Mouse (Mus musculus) embryonic facial prominence, embryonic 13.5 days (tissue): ENCODE measurements around the gene Armc10. TPM values are rescaled to one million over a fixed set of nuclear protein-coding genes. Genes with fewer than 3 reads are reported as not detected.
"Not testable (repeated sequence)": the region's sequence is repeated elsewhere in the genome, so short reads cannot be mapped to it uniquely, and the experiment has no call there.

Experiments
- ATAC-seq: fragments of 200-750 bp; cut with Nextera tagmentation; 2 replicates; pipeline ENCODE4 v1.8.0; 2017; ENCODE audit warnings: low read depth; ENCODE audit not compliant: insufficient number of reproducible peaks, insufficient read depth, low FRiP score, low TSS enrichment
- H3K27ac ChIP-seq: fragments of 300-500 bp; sonication (generic); 2 replicates; pipeline ENCODE4 v1.5.1; 2015; ENCODE audit warnings: moderate library complexity, mild to moderate bottlenecking, inconsistent platforms
- H3K27me3 ChIP-seq: fragments of 300-500 bp; sonication (generic); 2 replicates; pipeline ENCODE4 v1.6.1; 2015; ENCODE audit warnings: mild to moderate bottlenecking, inconsistent platforms
- H3K36me3 ChIP-seq: fragments of 300-500 bp; sonication (generic); 2 replicates; pipeline ENCODE4 v1.6.1; 2015; ENCODE audit warnings: mild to moderate bottlenecking, inconsistent platforms
- H3K4me1 ChIP-seq: fragments of 300-500 bp; sonication (generic); 2 replicates; pipeline ENCODE4 v1.6.1; 2015; ENCODE audit warnings: inconsistent platforms
- H3K4me2 ChIP-seq: fragments of 300-500 bp; sonication (generic); 2 replicates; pipeline ENCODE4 v1.6.1; 2015; ENCODE audit warnings: moderate library complexity, mild to moderate bottlenecking, inconsistent platforms
- H3K4me3 ChIP-seq: fragments of 300-500 bp; sonication (generic); 2 replicates; pipeline ENCODE4 v1.5.1; 2015; ENCODE audit warnings: mild to moderate bottlenecking, inconsistent platforms
- H3K9ac ChIP-seq: fragments of 300-500 bp; sonication (generic); 2 replicates; pipeline ENCODE4 v1.6.1; 2015; ENCODE audit warnings: mild to moderate bottlenecking, inconsistent platforms
- H3K9me3 ChIP-seq: fragments of 300-500 bp; sonication (generic); 2 replicates; pipeline ENCODE4 v1.6.1; 2016; ENCODE audit warnings: inconsistent platforms
- WGBS: fragments of 180-500 bp; shearing (Covaris S2); methylation state at CpG from one replicate; pipeline ENCODE4 v1.1.7; 2015; ENCODE audit warnings: mixed read lengths; 5-methylcytosine and 5-hydroxymethylcytosine counted together
- polyA plus RNA-seq: library from polyadenylated mRNA; unstranded; fragments of >200 nt; fragmentation: Nextera tagmentation; extraction: Ambion mirVana; gene quantifications from 2 replicates; pipeline ENCODE4 v1.2.1, GENCODE M21; 2015

Gene Armc10
- polyA plus RNA-seq, 1 experiment from 2014 or later, result 51.0 TPM

DNA sequence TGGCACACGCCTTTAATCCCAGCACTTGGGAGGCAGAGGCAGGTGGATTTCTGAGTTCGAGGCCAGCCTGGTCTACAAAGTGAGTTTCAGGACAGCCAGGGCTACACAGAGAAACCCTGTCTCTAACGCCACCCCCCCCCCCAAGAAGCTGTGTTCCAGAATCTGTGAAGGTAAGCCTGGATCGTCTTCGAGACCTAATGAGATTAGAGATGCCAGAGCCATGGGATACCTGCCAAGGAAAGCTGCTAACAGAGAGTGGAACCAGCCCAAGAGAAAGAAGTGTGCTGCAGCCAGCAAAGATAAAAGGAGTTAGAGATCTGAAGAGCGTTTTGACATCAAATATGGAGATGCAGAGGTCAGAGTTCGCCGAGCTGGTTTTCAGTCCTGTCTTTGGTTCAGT is 62.4 kb downstream of the Armc10 start:
- H3K4me2 ChIP-seq, H3K27me3 ChIP-seq, H3K27ac ChIP-seq, H3K4me3 ChIP-seq, H3K9me3 ChIP-seq, ATAC-seq, H3K4me1 ChIP-seq, H3K9ac ChIP-seq, H3K36me3 ChIP-seq: not testable (repeated sequence)
- WGBS, result 84% methylated on average over 8 of the region's 8 CpGs

Other genes starting within 250 kb of the Armc10 start
- gene Ccdc146, start 221.1 kb upstream of the Armc10 start, polyA plus RNA-seq, result not detected in 2 replicates
- 5.1 and 5.3 TPM in 2 replicates for gene Fam185a, start 220.9 kb upstream of the Armc10 start, polyA plus RNA-seq
- gene Lrrc17, start 102.3 kb upstream of the Armc10 start, polyA plus RNA-seq, result 115 and 129 TPM in 2 replicates
- gene Fbxl13, start 179 bp upstream of the Armc10 start, polyA plus RNA-seq, result 0.14 and 0.47 TPM in 2 replicates
- 2.1 and 2.2 TPM in 2 replicates for gene Napepld, start 55.6 kb downstream of the Armc10 start, polyA plus RNA-seq
- gene Pmpcb, start 91.3 kb downstream of the Armc10 start, polyA plus RNA-seq, result 87.0 and 95.7 TPM in 2 replicates
- gene Dnajc2, start 139.4 kb downstream of the Armc10 start, polyA plus RNA-seq, result 75.6 and 80.3 TPM in 2 replicates
- gene Psmc2, start 139.5 kb downstream of the Armc10 start, polyA plus RNA-seq, result 177 and 185 TPM in 2 replicates
- 0.11 and 0.24 TPM in 2 replicates for gene Slc26a5, start 219.8 kb downstream of the Armc10 start, polyA plus RNA-seq